ENCODE assay signal across 11 mouse cellular contexts in the genomic region with DNA sequence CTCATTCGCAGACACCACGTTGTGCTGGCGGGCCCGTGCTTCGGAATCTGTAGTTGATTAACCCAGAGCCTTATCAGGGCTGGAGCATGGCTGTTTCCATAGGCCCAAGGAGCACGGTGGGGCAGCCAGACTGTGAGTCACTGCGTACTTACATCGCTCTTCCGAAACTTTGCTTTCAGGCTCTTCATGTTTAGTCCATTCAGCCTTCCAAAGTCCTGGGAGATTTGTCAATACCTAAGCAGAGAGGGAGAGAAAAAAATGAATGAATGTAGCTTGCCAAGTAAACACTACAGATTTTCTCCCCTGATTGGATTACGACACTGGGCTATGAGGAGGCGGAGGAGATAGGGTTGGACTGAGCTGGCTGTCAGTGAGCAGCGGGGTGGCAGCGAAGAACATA. TPM values are rescaled to one million over a fixed set of nuclear protein-coding genes. Genes with fewer than 3 reads are reported as not detected.
DNase-seq lines count a peak whose midpoint lies in the region; ATAC-seq and TF ChIP-seq lines count a peak whose summit lies in the region.
"Had no signal": no experiment of that assay in that cellular context is flagged by ENCODE, and none has a peak within 500 bp of the region (broad histone marks: within the 10 kb centered on the region; RNA-seq: fewer than 3 reads in every experiment).

No protein-coding gene starts in this region.

- TF ChIP-seq CTCF in forebrain, postnatal 0 days (IDR thresholded peaks at IDR 0.05; ENCODE audit: low read depth) = no peak
- no peak for TF ChIP-seq CTCF in testis, adult 2 months (IDR thresholded peaks at IDR 0.05; ENCODE audit: control insufficient read depth, insufficient read depth, insufficient replicate concordance, low read depth, low read length)
- TF ChIP-seq CTCF in stomach, postnatal 0 days (IDR thresholded peaks at IDR 0.05; ENCODE audit: low read depth) = no peak

- H3K9me3 ChIP-seq in forebrain, postnatal 0 days (ENCODE audit: low read length) = no peaks in the 10 kb centered on the region
- H3K9me3 ChIP-seq in forebrain, embryonic 13.5 days (replicated peaks) = no peaks in the 10 kb centered on the region
- no peaks in the 10 kb centered on the region for H3K9me3 ChIP-seq in liver, embryonic 13.5 days (replicated peaks)
- H3K9me3 ChIP-seq in stomach, postnatal 0 days (ENCODE audit: control insufficient read depth, low read length) = no peaks in the 10 kb centered on the region
- H3K9me3 ChIP-seq: midbrain, embryonic 10.5 days had no signal

- no peaks in the 10 kb centered on the region for H3K36me3 ChIP-seq in forebrain, postnatal 0 days (ENCODE audit: insufficient read depth)
- peaks cover 30% of the 10 kb centered on the region for H3K36me3 ChIP-seq in forebrain, embryonic 13.5 days (ENCODE audit: poor library complexity, severe bottlenecking)
- H3K36me3 ChIP-seq in testis, adult 2 months (ENCODE audit: control insufficient read depth, insufficient read depth, low read length) = no peaks in the 10 kb centered on the region; the same call in 1 of the 2 replicates
- H3K36me3 ChIP-seq in liver, embryonic 13.5 days = no peaks in the 10 kb centered on the region
- no peaks in the 10 kb centered on the region for H3K36me3 ChIP-seq in stomach, postnatal 0 days (ENCODE audit: control insufficient read depth, insufficient read depth, low read length)

- WGBS in forebrain, postnatal 0 days = 63% methylated on average over 13 of the region's 13 CpGs
- WGBS in forebrain, embryonic 13.5 days = 82% methylated on average over 13 of the region's 13 CpGs
- 65% methylated on average over 13 of the region's 13 CpGs for WGBS in liver, embryonic 13.5 days (ENCODE audit: insufficient replicate concordance)
- 40% methylated on average over 13 of the region's 13 CpGs for WGBS in stomach, postnatal 0 days

- H3K9ac ChIP-seq in forebrain, postnatal 0 days = no peak overlapping the region
- H3K9ac ChIP-seq in forebrain, embryonic 13.5 days = no peak overlapping the region
- H3K9ac ChIP-seq in liver, embryonic 13.5 days = 0 out of 2 replicates have a peak overlapping the region, but pooled peaks have one; percentile 23
- no peak overlapping the region for H3K9ac ChIP-seq in stomach, postnatal 0 days (ENCODE audit: low read length)

- no peak overlapping the region for H3K4me3 ChIP-seq in forebrain, postnatal 0 days (ENCODE audit: low read depth, low read length)
- H3K4me3 ChIP-seq in forebrain, embryonic 13.5 days = no peak overlapping the region
- no peak overlapping the region for H3K4me3 ChIP-seq in testis, adult 2 months (ENCODE audit: control insufficient read depth, low read depth, low read length)
- no peak overlapping the region for H3K4me3 ChIP-seq in liver, embryonic 13.5 days (replicated peaks)
- no peak overlapping the region for H3K4me3 ChIP-seq in stomach, postnatal 0 days (ENCODE audit: low read depth, low read length)
- H3K4me3 ChIP-seq: midbrain, embryonic 10.5 days had no signal

- intact Hi-C loops in left cerebral cortex, postnatal 14 days (cut with DNase I) = no loop called here

- H3K27ac ChIP-seq in forebrain, postnatal 0 days (ENCODE audit: low read depth, low read length) = no peak overlapping the region
- no peak overlapping the region for H3K27ac ChIP-seq in forebrain, embryonic 13.5 days
- peak overlapping the region; percentile 63 for H3K27ac ChIP-seq in testis, adult 2 months (ENCODE audit: control insufficient read depth, insufficient read depth, low read depth, low read length)
- H3K27ac ChIP-seq in liver, embryonic 13.5 days = peak overlapping the region; percentile 59
- H3K27ac ChIP-seq in stomach, postnatal 0 days (replicated peaks) = no peak overlapping the region
- H3K27ac ChIP-seq: midbrain, embryonic 10.5 days had no signal

- no peak for TF ChIP-seq POLR2A in testis, adult 2 months (IDR thresholded peaks at IDR 0.05; ENCODE audit: control insufficient read depth, low read depth, low read length)

- no peak for TF ChIP-seq EP300 in stomach, postnatal 0 days (optimal IDR thresholded peaks at IDR 0.05)

- no peak for DNase-seq in forebrain, postnatal 0 days
- DNase-seq in testis, postnatal 10 days (ENCODE audit: low spot score) = no peak
- no peak for DNase-seq in liver, embryonic 13.5 days
- DNase-seq in stomach, postnatal 0 days (ENCODE audit: low spot score) = peak; percentile 86
- DNase-seq in natural killer cell, adult 2 months (ENCODE audit: low spot score in 2 of 2) = no peak
- no peak for DNase-seq in left cerebral cortex, postnatal 14 days (ENCODE audit: low spot score in 2 of 2)
- DNase-seq: adrenal gland, postnatal 25 days had no signal

- H3K4me2 ChIP-seq in forebrain, postnatal 0 days (ENCODE audit: low read depth) = no peak overlapping the region
- H3K4me2 ChIP-seq in forebrain, embryonic 13.5 days = no peak overlapping the region
- H3K4me2 ChIP-seq in liver, embryonic 13.5 days = no peak overlapping the region
- H3K4me2 ChIP-seq in stomach, postnatal 0 days (replicated peaks; ENCODE audit: low read depth) = no peak overlapping the region

- peak; percentile 44; the same call in 1 of the 2 replicates for ATAC-seq in forebrain, postnatal 0 days
- ATAC-seq in forebrain, embryonic 13.5 days = no peak
- ATAC-seq in liver, embryonic 13.5 days (ENCODE audit: low read depth) = peak; percentile 75
- peak; percentile 95 for ATAC-seq in stomach, postnatal 0 days (ENCODE audit: low FRiP score, low TSS enrichment)
- ATAC-seq: CD4-positive, CD25-positive, alpha-beta regulatory T cell, adult 4 months had no signal

- H3K27me3 ChIP-seq in forebrain, postnatal 0 days (ENCODE audit: insufficient read depth, low read length) = no peaks in the 10 kb centered on the region
- no peaks in the 10 kb centered on the region for H3K27me3 ChIP-seq in forebrain, embryonic 13.5 days
- no peaks in the 10 kb centered on the region for H3K27me3 ChIP-seq in testis, adult 2 months (ENCODE audit: control insufficient read depth, insufficient read depth, low read length)
- H3K27me3 ChIP-seq in liver, embryonic 13.5 days = no peaks in the 10 kb centered on the region
- no peaks in the 10 kb centered on the region for H3K27me3 ChIP-seq in stomach, postnatal 0 days (ENCODE audit: control insufficient read depth, insufficient read depth, low read length)

- peaks cover 15% of the 10 kb centered on the region for H3K4me1 ChIP-seq in forebrain, postnatal 0 days (ENCODE audit: insufficient read depth)
- peaks cover 41% of the 10 kb centered on the region for H3K4me1 ChIP-seq in forebrain, embryonic 13.5 days
- peaks cover 3% of the 10 kb centered on the region for H3K4me1 ChIP-seq in testis, adult 2 months (ENCODE audit: control insufficient read depth, insufficient read depth, low read length)
- peaks cover 22% of the 10 kb centered on the region for H3K4me1 ChIP-seq in liver, embryonic 13.5 days (replicated peaks)
- no peaks in the 10 kb centered on the region; the same call in 1 of the 2 replicates for H3K4me1 ChIP-seq in stomach, postnatal 0 days (replicated peaks; ENCODE audit: control insufficient read depth, insufficient read depth)

RNA-seq across cellular contexts. Expression of gene Rai14, which starts 24.2 kb away (rescaled TPM):
- 11.7 and 12.7 TPM in 2 replicates for total RNA-seq in forebrain, postnatal 0 days (2014; rRNA removed)
- polyA plus RNA-seq in forebrain, postnatal 0 days (2015; fragmentation: Nextera tagmentation; extraction: Ambion mirVana) = 5.2 and 5.5 TPM in 2 replicates
- 37.9 and 43.7 TPM in 2 replicates for polyA plus RNA-seq in forebrain, embryonic 13.5 days (2015; fragmentation: Nextera tagmentation; extraction: Ambion mirVana)
- polyA plus RNA-seq in testis, adult 2 months (2012; rRNA removed) = 66.8 and 80.0 TPM in 2 replicates
- polyA plus RNA-seq in liver, embryonic 13.5 days (2015; fragmentation: Nextera tagmentation; extraction: Ambion mirVana) = 4.3 and 5.2 TPM in 2 replicates
- 8.0 and 8.7 TPM in 2 replicates for polyA plus RNA-seq in stomach, postnatal 0 days (2015; fragmentation: Nextera tagmentation; extraction: Ambion mirVana)
- total RNA-seq in left cerebral cortex, postnatal 14 days (2021) = 10 to 100 TPM; 10.4 to 11.4 TPM

Comparison
In these comparisons a context has a peak if more than half of its experiments do, and no peak if none do; other contexts are left out.
1. H3K27ac ChIP-seq: peak in testis, adult 2 months (single experiment) and liver, embryonic 13.5 days (single experiment); none in forebrain, postnatal 0 days (single experiment), forebrain, embryonic 13.5 days (single experiment) and stomach, postnatal 0 days (single experiment).